Mouse (Mus musculus) liver, postnatal 0 days (tissue): ENCODE measurements around the gene Gsk3b. TPM values are rescaled to one million over a fixed set of nuclear protein-coding genes. Genes with fewer than 3 reads are reported as not detected.

Source experiments
- ATAC-seq: fragments of 200-750 bp; cut with Nextera tagmentation; 2 replicates; pipeline ENCODE4 v1.8.0; 2017; ENCODE audit warnings: mild to moderate bottlenecking, moderate library complexity
- DNase-seq: peaks from one replicate; pipeline ENCODE4 v3.0.0-alpha.2; 2016
- H3K27ac ChIP-seq: fragments of 300-500 bp; sonication (generic); 2 replicates; pipeline ENCODE4 v1.5.1; 2014; ENCODE audit warnings: antibody characterized with exemption, moderate library complexity, mild to moderate bottlenecking, low read depth
- H3K27me3 ChIP-seq: fragments of 300-500 bp; sonication (generic); 2 replicates; pipeline ENCODE4 v1.6.1; 2014; ENCODE audit warnings: low read length, control low read depth, mixed read lengths; ENCODE audit not compliant: insufficient read depth
- H3K36me3 ChIP-seq: fragments of 300-500 bp; sonication (generic); replicated peaks from 2 replicates; pipeline ENCODE4 v1.6.1; 2014; ENCODE audit warnings: mild to moderate bottlenecking, control low read depth, low read length, moderate library complexity, mixed read lengths; ENCODE audit not compliant: insufficient read depth
- H3K4me1 ChIP-seq: fragments of 300-500 bp; sonication (generic); 2 replicates; pipeline ENCODE4 v1.6.1; 2014; ENCODE audit warnings: antibody characterized with exemption, mild to moderate bottlenecking, control low read depth; ENCODE audit not compliant: insufficient read depth
- H3K4me2 ChIP-seq: fragments of 300-500 bp; sonication (generic); 2 replicates; pipeline ENCODE4 v1.6.1; 2014; ENCODE audit warnings: low read depth, mild to moderate bottlenecking, low read length, moderate library complexity, mixed read lengths
- H3K4me3 ChIP-seq: fragments of 300-500 bp; sonication (generic); 2 replicates; pipeline ENCODE4 v1.5.1; 2014; ENCODE audit warnings: low read depth, low read length
- H3K9ac ChIP-seq: fragments of 300-500 bp; sonication (generic); replicated peaks from 2 replicates; pipeline ENCODE4 v1.6.1; 2014; ENCODE audit warnings: mild to moderate bottlenecking, moderate library complexity
- H3K9me3 ChIP-seq: fragments of 300-500 bp; sonication (generic); 2 replicates; pipeline ENCODE4 v1.6.1; 2016; ENCODE audit warnings: mild to moderate bottlenecking, control low read depth, low read length, mixed read lengths
- CTCF ChIP-seq: sonication (generic); IDR thresholded peaks from 2 replicates; pipeline ENCODE4 v1.5.1; 2016; ENCODE audit warnings: antibody characterized with exemption, low read depth
- EP300 ChIP-seq: IDR thresholded peaks from 2 replicates; pipeline ENCODE4 v1.6.1; 2016; ENCODE audit warnings: antibody characterized with exemption, low read depth, mild to moderate bottlenecking
- WGBS: fragments of 180-500 bp; shearing (Covaris S2); extraction: QIAGEN DNeasy Blood & Tissue Kit; methylation state at CpG from one replicate; pipeline ENCODE4 v1.1.7; 2014; ENCODE audit not compliant: insufficient replicate concordance; 5-methylcytosine and 5-hydroxymethylcytosine counted together
- polyA plus RNA-seq: library from polyadenylated mRNA; unstranded; fragments of >200 nt; fragmentation: Nextera tagmentation; extraction: Ambion mirVana; gene quantifications from 2 replicates; pipeline ENCODE4 v1.2.1, GENCODE M21; 2015

Gsk3b gene
- polyA plus RNA-seq, 1 experiment from 2014 or later: 10.8 TPM

DNA sequence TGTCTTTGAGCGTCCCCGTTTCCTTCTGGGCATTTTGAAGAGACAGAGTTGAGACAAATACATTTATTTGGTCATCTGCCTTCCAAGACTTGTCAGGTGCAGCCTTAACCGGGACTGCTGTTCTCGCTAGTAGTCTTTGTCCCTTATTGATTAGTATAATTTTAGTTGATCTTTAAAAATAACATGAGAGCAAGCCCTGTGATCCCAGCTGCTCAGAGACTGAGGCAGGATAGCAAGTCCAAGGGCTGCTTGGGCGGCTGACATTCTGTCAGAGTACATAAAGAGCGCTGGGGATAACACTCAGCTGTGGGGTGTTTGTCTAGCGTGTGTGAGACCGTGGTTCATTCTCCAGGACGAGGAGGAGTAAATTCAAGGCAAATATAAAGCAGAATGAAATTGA, 8.7 kb downstream of the Gsk3b start:
- no peak overlapping the region for H3K9ac ChIP-seq
- H3K9me3 ChIP-seq: no peaks in the 10 kb centered on the region
- 71% methylated on average over 9 of the region's 9 CpGs for WGBS
- no peak for ATAC-seq
- peaks cover 16% of the 10 kb centered on the region for H3K4me1 ChIP-seq
- H3K27me3 ChIP-seq: no peaks in the 10 kb centered on the region
- TF ChIP-seq CTCF (no peak), EP300 (no peak)
- H3K36me3 ChIP-seq: peaks cover 12% of the 10 kb centered on the region; the same call in 1 of the 2 replicates
- H3K4me3 ChIP-seq: no peak overlapping the region
- DNase-seq: no peak
- peak overlapping the region; percentile 13; the same call in 1 of the 2 replicates for H3K4me2 ChIP-seq
- H3K27ac ChIP-seq: no peak overlapping the region

DNA sequence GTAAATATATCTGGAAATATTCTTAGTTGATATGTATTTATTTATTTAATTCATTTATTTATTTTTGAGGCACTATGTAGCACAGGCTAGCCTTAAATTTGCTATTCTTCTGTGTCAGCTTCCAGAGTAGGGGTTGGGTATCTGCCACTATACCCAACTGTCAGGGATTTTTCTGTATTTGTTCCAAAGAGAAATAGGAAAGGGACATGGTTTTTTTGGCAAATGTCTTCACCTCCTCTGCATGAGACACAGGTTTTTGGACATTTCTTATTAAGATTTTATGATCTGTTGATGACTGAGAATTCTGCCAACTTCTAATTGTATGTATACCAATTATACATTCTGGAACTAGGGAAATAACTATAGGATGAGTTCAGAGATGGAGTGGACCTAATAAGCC, 10.5 kb downstream of the Gsk3b start:
- ATAC-seq (no peak), DNase-seq (no peak)
- Histone ChIP-seq H3K4me1 (peaks cover 13% of the 10 kb centered on the region; the same call in 1 of the 2 replicates), H3K27ac (no peak overlapping the region), H3K9me3 (no peaks in the 10 kb centered on the region), H3K36me3 (peaks cover 12% of the 10 kb centered on the region; the same call in 1 of the 2 replicates), H3K9ac (no peak overlapping the region), H3K27me3 (no peaks in the 10 kb centered on the region), H3K4me2 (no peak overlapping the region), H3K4me3 (no peak overlapping the region)
- TF ChIP-seq CTCF: no peak
- no peak for TF ChIP-seq EP300

DNA sequence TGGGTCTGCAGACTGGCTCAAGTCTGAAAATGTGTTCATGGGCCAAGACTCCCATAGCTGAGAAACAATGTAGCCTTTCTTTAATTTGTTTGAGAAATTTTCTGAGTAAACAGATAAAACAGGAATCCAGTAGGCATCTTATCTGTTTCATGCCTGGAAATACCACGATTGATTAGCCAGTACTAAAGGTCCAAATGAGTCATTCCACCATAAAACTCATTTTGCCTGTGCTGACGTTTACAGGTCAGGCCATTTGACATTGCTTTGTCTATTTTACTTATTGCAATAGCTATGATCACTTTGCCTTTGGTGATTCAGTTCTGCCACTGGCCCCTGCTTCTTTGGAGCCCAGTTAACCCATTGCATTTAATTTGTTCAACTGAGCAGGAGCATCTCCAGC, 11.8 kb downstream of the Gsk3b start:
- TF ChIP-seq CTCF: no peak
- TF ChIP-seq EP300: no peak
- DNase-seq (no peak), ATAC-seq (no peak)
- H3K4me3 ChIP-seq: no peak overlapping the region
- H3K27ac ChIP-seq: no peak overlapping the region
- no peak overlapping the region for H3K9ac ChIP-seq
- peaks cover 7% of the 10 kb centered on the region; the same call in 1 of the 2 replicates for H3K4me1 ChIP-seq
- no peaks in the 10 kb centered on the region for H3K9me3 ChIP-seq
- H3K27me3 ChIP-seq: no peaks in the 10 kb centered on the region
- no peak overlapping the region for H3K4me2 ChIP-seq
- H3K36me3 ChIP-seq: peaks cover 12% of the 10 kb centered on the region; the same call in 1 of the 2 replicates
- 65% methylated on average over 2 of the region's 2 CpGs for WGBS

DNA sequence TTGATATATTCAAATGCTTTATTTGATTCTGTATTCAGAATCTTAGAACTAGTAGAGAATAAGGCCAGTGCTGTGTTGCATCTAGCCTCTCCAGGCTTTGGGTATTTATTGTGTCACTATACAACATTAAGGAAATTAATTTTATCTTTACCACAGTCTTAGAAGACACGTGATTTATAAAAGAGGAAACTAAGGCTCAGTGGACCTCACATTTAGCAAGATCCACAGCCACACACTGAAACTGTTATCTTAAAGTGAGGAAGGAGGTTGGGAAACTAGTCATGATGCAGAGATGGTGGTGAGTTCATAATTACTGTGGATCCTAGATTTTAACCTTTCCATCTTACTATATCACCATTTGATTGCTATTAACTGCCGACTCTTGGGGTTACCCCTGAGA, 16.7 kb downstream of the Gsk3b start:
- 61% methylated on average over 2 of the region's 2 CpGs for WGBS

DNA sequence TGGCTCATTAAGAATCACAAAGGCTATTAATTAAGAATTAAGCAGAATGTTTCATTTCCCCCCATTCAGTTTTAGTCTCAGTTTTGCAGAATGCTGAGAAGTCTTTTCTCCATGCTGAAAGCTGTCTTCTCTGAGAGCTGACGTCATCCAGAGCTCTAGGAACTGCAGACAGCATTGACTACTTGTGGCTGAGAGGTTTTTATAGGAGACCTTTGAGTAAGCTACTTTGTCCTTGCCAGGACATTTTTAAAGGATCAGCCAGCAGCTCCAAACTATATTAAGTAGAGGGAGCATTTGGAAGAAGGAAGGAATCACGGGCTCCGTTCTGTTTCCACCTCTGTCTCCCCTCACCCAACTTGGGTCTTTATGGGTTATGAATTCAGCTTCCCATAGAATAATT, 17.7 kb downstream of the Gsk3b start:
- no peak overlapping the region for H3K4me2 ChIP-seq
- TF ChIP-seq EP300: no peak
- TF ChIP-seq CTCF: no peak
- no peak for DNase-seq
- no peak for ATAC-seq
- H3K27me3 ChIP-seq: no peaks in the 10 kb centered on the region
- H3K27ac ChIP-seq: no peak overlapping the region
- H3K9me3 ChIP-seq: no peaks in the 10 kb centered on the region
- 0 out of 2 replicates have a peak, but pooled peaks cover 6% of the 10 kb centered on the region for H3K4me1 ChIP-seq
- no peak overlapping the region for H3K4me3 ChIP-seq
- H3K9ac ChIP-seq: no peak overlapping the region
- no peaks in the 10 kb centered on the region; the same call in 1 of the 2 replicates for H3K36me3 ChIP-seq
- WGBS: 83% methylated on average over 3 of the region's 3 CpGs

More for the DNA sequence above, 16.7 kb downstream of the Gsk3b start:
- TF ChIP-seq EP300: no peak
- no peak for TF ChIP-seq CTCF
- ATAC-seq (no peak), DNase-seq (no peak)
- Histone ChIP-seq H3K4me3 (no peak overlapping the region), H3K9ac (no peak overlapping the region), H3K4me1 (0 out of 2 replicates have a peak, but pooled peaks cover 6% of the 10 kb centered on the region), H3K27me3 (no peaks in the 10 kb centered on the region), H3K4me2 (no peak overlapping the region), H3K36me3 (no peaks in the 10 kb centered on the region; the same call in none of the 2 replicates), H3K9me3 (no peaks in the 10 kb centered on the region), H3K27ac (no peak overlapping the region)

DNA sequence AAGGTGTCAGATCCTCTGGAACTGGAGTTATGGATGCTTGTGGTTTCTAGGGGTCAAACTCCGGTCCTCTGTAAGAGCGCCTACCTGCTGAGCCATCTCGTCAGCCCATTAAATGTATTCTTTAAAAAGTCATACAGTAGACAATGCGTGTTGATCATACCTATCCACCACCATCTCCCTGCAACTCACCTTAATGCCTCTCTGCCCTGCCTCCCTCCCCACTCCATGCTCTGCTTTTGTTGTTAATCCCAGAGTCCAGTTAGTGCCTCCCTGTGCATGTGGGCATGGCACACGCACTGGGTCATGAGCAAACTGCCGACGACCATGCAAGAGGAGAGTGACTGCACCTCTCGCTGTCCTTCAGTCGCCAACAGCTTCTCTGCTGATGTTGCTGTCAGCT, 21.2 kb downstream of the Gsk3b start:
- no peak for ATAC-seq

DNA sequence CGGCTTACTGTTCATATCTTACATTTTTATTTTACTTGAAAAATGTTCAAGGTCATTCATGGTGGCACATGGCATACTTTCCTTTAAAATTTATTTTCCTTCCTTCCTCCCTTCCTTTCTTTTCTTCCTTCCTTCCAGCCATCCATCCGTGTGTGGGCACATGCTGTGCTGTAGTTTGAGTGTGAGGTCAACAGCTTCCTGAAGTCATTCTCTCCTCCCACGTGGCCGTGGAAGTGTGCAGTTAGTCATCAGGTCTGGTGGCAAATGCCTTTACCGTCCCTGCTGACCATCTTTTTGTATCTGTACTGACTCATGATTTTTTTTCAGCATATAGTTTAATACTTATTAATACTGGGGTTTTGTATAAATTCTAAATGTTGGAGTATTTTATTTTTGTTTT, 21.8 kb downstream of the Gsk3b start:
- DNase-seq (no peak), ATAC-seq (no peak)
- TF ChIP-seq CTCF (no peak), EP300 (no peak)
- Histone ChIP-seq H3K4me1 (peaks cover 9% of the 10 kb centered on the region; the same call in 1 of the 2 replicates), H3K27ac (no peak overlapping the region), H3K27me3 (no peaks in the 10 kb centered on the region), H3K36me3 (no peaks in the 10 kb centered on the region; the same call in 1 of the 2 replicates), H3K4me2 (no peak overlapping the region), H3K9me3 (no peaks in the 10 kb centered on the region), H3K9ac (no peak overlapping the region), H3K4me3 (no peak overlapping the region)
- WGBS: 33% methylated on average over 5 of the region's 5 CpGs

More for the DNA sequence above, 21.2 kb downstream of the Gsk3b start:
- 78% methylated on average over 9 of the region's 9 CpGs for WGBS
- Histone ChIP-seq H3K4me1 (peaks cover 9% of the 10 kb centered on the region; the same call in 1 of the 2 replicates), H3K9ac (no peak overlapping the region), H3K36me3 (no peaks in the 10 kb centered on the region; the same call in 1 of the 2 replicates), H3K4me3 (no peak overlapping the region), H3K9me3 (no peaks in the 10 kb centered on the region), H3K27me3 (no peaks in the 10 kb centered on the region), H3K4me2 (no peak overlapping the region), H3K27ac (no peak overlapping the region)
- no peak for TF ChIP-seq CTCF
- TF ChIP-seq EP300: no peak
- no peak for DNase-seq
